Mouse (Mus musculus): Measurements from ENCODE around the gene Hnrnpa2b1. TPM values are rescaled to one million over a fixed set of nuclear protein-coding genes. Genes with fewer than 3 reads are reported as not detected.
"Not testable (repeated sequence)": the region's sequence is repeated elsewhere in the genome, so short reads cannot be mapped to it uniquely, and the experiment has no call there.

The Hnrnpa2b1 gene
- 100 to 1,000 TPM; 387 to 461 TPM for total RNA-seq (2021)

GRCm38 (mm10) chr6:51469715-51470310 is at the start of gene Hnrnpa2b1:
Gene Hnrnpa2b1, minus strand, starts transcription at chr6:51469894.
- intact Hi-C loops (cut with DNase I), result no loop called here
- peak; percentile 97 for DNase-seq (ENCODE audit: low spot score)

GRCm38 (mm10) chr6:51514860-51515259 is 45.2 kb upstream of the Hnrnpa2b1 start:
- intact Hi-C loops (cut with DNase I), result no loop called here

GRCm38 (mm10) chr6:51513745-51514144 is 44.1 kb upstream of the Hnrnpa2b1 start:
- intact Hi-C loops (cut with DNase I), result no loop called here
- DNase-seq (ENCODE audit: low spot score), result no peak

More at GRCm38 (mm10) chr6:51514860-51515259, 45.2 kb upstream of the Hnrnpa2b1 start:
- no peak for DNase-seq (ENCODE audit: low spot score)

- no peak for DNase-seq (ENCODE audit: low spot score)
- intact Hi-C loops (cut with DNase I), result loop anchor here (2.0 kb wide), 2 partner anchors 32 to 70 kb away; no protein-coding TSS in a partner anchor
Measured at GRCm38 (mm10) chr6:51510946-51511345, 41.3 kb upstream of the Hnrnpa2b1 start.

- peak; percentile 10 for DNase-seq (ENCODE audit: low spot score)
- intact Hi-C loops (cut with DNase I), result loop anchor here (2.0 kb wide), 2 partner anchors 33 to 71 kb away; no protein-coding TSS in a partner anchor
Measured at GRCm38 (mm10) chr6:51510094-51510493, 40.4 kb upstream of the Hnrnpa2b1 start.

- DNase-seq (ENCODE audit: low spot score), result peak; percentile 44
- intact Hi-C loops (cut with DNase I), result loop anchor here (5.0 kb wide), 1 partner anchor 127 kb away; no protein-coding TSS in a partner anchor
Measured at GRCm38 (mm10) chr6:51508750-51509648, 39.3 kb upstream of the Hnrnpa2b1 start.

GRCm38 (mm10) chr6:51507556-51507955 is 37.9 kb upstream of the Hnrnpa2b1 start:
- no peak for DNase-seq (ENCODE audit: low spot score)
- intact Hi-C loops (cut with DNase I), result loop anchor here (5.0 kb wide), 1 partner anchor 125 kb away; no protein-coding TSS in a partner anchor

GRCm38 (mm10) chr6:51505671-51506070 is 36.0 kb upstream of the Hnrnpa2b1 start:
- intact Hi-C loops (cut with DNase I), result loop anchor here (5.0 kb wide), 1 partner anchor 123 kb away; no protein-coding TSS in a partner anchor

GRCm38 (mm10) chr6:51497321-51498111 is 27.8 kb upstream of the Hnrnpa2b1 start:
- no peak for DNase-seq (ENCODE audit: low spot score)

More at GRCm38 (mm10) chr6:51505671-51506070, 36.0 kb upstream of the Hnrnpa2b1 start:
- no peak for DNase-seq (ENCODE audit: low spot score)

GRCm38 (mm10) chr6:51489787-51490186 is 20.1 kb upstream of the Hnrnpa2b1 start:
- peak; percentile 57 for DNase-seq (ENCODE audit: low spot score)
- intact Hi-C loops (cut with DNase I), result no loop called here

More at GRCm38 (mm10) chr6:51497321-51498111, 27.8 kb upstream of the Hnrnpa2b1 start:
- intact Hi-C loops (cut with DNase I), result no loop called here

- DNase-seq (ENCODE audit: low spot score), result no peak
- intact Hi-C loops (cut with DNase I), result no loop called here
Measured at GRCm38 (mm10) chr6:51486731-51487130, 17.0 kb upstream of the Hnrnpa2b1 start.

- intact Hi-C loops (cut with DNase I), result no loop called here
- DNase-seq (ENCODE audit: low spot score), result no peak
Measured at GRCm38 (mm10) chr6:51486076-51486710, 16.5 kb upstream of the Hnrnpa2b1 start.

GRCm38 (mm10) chr6:51485646-51486045 is 16.0 kb upstream of the Hnrnpa2b1 start:
- DNase-seq (ENCODE audit: low spot score), result no peak
- intact Hi-C loops (cut with DNase I), result no loop called here

GRCm38 (mm10) chr6:51484556-51484955 is 14.9 kb upstream of the Hnrnpa2b1 start:
- DNase-seq (ENCODE audit: low spot score); intact Hi-C loops (cut with DNase I): not testable (repeated sequence)

- DNase-seq (ENCODE audit: low spot score), result no peak
- intact Hi-C loops (cut with DNase I), result no loop called here
Measured at GRCm38 (mm10) chr6:51483861-51484260, 14.2 kb upstream of the Hnrnpa2b1 start.

- intact Hi-C loops (cut with DNase I), result no loop called here
- no peak for DNase-seq (ENCODE audit: low spot score)
Measured at GRCm38 (mm10) chr6:51481548-51481947, 11.9 kb upstream of the Hnrnpa2b1 start.

- no peak for DNase-seq (ENCODE audit: low spot score)
- intact Hi-C loops (cut with DNase I), result no loop called here
Measured at GRCm38 (mm10) chr6:51479136-51479731, 9.5 kb upstream of the Hnrnpa2b1 start.

- intact Hi-C loops (cut with DNase I), result no loop called here
- no peak for DNase-seq (ENCODE audit: low spot score)
Measured at GRCm38 (mm10) chr6:51472213-51472612, 2.5 kb upstream of the Hnrnpa2b1 start.

GRCm38 (mm10) chr6:51471782-51472181 is 2.1 kb upstream of the Hnrnpa2b1 start:
- intact Hi-C loops (cut with DNase I), result no loop called here
- DNase-seq (ENCODE audit: low spot score), result no peak

All from heart, postnatal 25 days (tissue).